Mouse (Mus musculus) neural tube, embryonic 11.5 days (tissue): ENCODE measurements around the gene Ankrd13c. TPM values are rescaled to one million over a fixed set of nuclear protein-coding genes. Genes with fewer than 3 reads are reported as not detected.

ENCODE experiments used
- ATAC-seq: fragments of 200-750 bp; cut with Nextera tagmentation; 2 replicates; pipeline ENCODE4 v1.8.0; 2017; ENCODE audit warnings: moderate number of reproducible peaks, mild to moderate bottlenecking, moderate TSS enrichment, moderate library complexity; ENCODE audit not compliant: insufficient read depth, low FRiP score, low TSS enrichment
- DNase-seq: peaks from one replicate; pipeline ENCODE4 v3.0.0-alpha.2; 2015; ENCODE audit warnings: low spot score
- H3K27ac ChIP-seq: fragments of 300-500 bp; sonication (generic); 2 replicates; pipeline ENCODE4 v1.5.1; 2014; ENCODE audit warnings: low read depth, mild to moderate bottlenecking, low read length
- H3K27me3 ChIP-seq: fragments of 300-500 bp; sonication (generic); 2 replicates; pipeline ENCODE4 v1.6.1; 2014; ENCODE audit warnings: mild to moderate bottlenecking, low read length, mixed read lengths; ENCODE audit not compliant: control insufficient read depth, insufficient read depth
- H3K36me3 ChIP-seq: fragments of 300-500 bp; sonication (generic); 2 replicates; pipeline ENCODE4 v1.6.1; 2014; ENCODE audit warnings: mild to moderate bottlenecking, low read length, moderate library complexity, mixed read lengths; ENCODE audit not compliant: control insufficient read depth, insufficient read depth
- H3K4me1 ChIP-seq: fragments of 300-500 bp; sonication (generic); 2 replicates; pipeline ENCODE4 v1.6.1; 2014; ENCODE audit warnings: low read length, mixed read lengths; ENCODE audit not compliant: control insufficient read depth, insufficient read depth
- H3K4me2 ChIP-seq: fragments of 300-500 bp; sonication (generic); 2 replicates; pipeline ENCODE4 v1.6.1; 2014; ENCODE audit warnings: low read depth, mild to moderate bottlenecking, moderate library complexity
- H3K4me3 ChIP-seq: fragments of 300-500 bp; sonication (generic); 2 replicates; pipeline ENCODE4 v1.5.1; 2014; ENCODE audit warnings: low read depth, low read length
- H3K9ac ChIP-seq: fragments of 300-500 bp; sonication (generic); 2 replicates; pipeline ENCODE4 v1.6.1; 2014; ENCODE audit warnings: mild to moderate bottlenecking, low read length
- H3K9me3 ChIP-seq: fragments of 300-500 bp; sonication (generic); 2 replicates; pipeline ENCODE4 v1.6.1; 2016; ENCODE audit warnings: low read length; ENCODE audit not compliant: control insufficient read depth
- WGBS: fragments of 180-500 bp; shearing (Covaris S2); extraction: QIAGEN DNeasy Blood & Tissue Kit; methylation state at CpG from one replicate; pipeline ENCODE4 v1.1.7; 2014; 5-methylcytosine and 5-hydroxymethylcytosine counted together
- polyA plus RNA-seq: library from polyadenylated mRNA; unstranded; fragments of >200 nt; fragmentation: Nextera tagmentation; extraction: Ambion mirVana; gene quantifications from 2 replicates; pipeline ENCODE4 v1.2.1, GENCODE M21; 2014

The Ankrd13c gene
- polyA plus RNA-seq, 1 experiment from 2014 or later, result 19.8 TPM

DNA sequence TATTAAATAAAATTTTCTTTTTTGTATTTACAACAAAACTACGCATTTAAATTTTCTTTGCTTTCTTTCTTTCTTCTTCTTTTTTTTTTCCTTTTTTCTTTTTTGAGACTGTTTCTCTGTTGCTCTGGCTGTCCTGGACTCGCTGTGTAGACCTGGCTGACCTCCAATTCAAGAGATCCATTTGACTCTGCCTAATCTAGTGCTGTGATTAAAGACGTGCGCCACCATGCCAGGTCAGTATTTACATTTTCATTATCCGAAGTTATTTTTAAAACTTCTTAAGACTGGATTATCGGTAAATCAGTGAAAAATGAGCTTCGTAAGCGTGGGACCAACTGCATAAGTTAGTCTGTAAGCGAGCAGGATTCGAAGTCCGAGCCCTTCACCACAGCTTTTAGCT, 88.8 kb downstream of the Ankrd13c start:
- Histone ChIP-seq H3K27ac (peak overlapping the region; percentile 40; the same call in 1 of the 2 replicates), H3K9me3 (no peaks in the 10 kb centered on the region), H3K9ac (peak overlapping the region; percentile 80), H3K36me3 (no peaks in the 10 kb centered on the region), H3K4me1 (peaks cover 9% of the 10 kb centered on the region), H3K4me3 (peak overlapping the region; percentile 68), H3K27me3 (no peaks in the 10 kb centered on the region), H3K4me2 (peak overlapping the region; percentile 62)
- ATAC-seq, result no peak
- 2% methylated on average over 11 of the region's 11 CpGs for WGBS
- no peak for DNase-seq

DNA sequence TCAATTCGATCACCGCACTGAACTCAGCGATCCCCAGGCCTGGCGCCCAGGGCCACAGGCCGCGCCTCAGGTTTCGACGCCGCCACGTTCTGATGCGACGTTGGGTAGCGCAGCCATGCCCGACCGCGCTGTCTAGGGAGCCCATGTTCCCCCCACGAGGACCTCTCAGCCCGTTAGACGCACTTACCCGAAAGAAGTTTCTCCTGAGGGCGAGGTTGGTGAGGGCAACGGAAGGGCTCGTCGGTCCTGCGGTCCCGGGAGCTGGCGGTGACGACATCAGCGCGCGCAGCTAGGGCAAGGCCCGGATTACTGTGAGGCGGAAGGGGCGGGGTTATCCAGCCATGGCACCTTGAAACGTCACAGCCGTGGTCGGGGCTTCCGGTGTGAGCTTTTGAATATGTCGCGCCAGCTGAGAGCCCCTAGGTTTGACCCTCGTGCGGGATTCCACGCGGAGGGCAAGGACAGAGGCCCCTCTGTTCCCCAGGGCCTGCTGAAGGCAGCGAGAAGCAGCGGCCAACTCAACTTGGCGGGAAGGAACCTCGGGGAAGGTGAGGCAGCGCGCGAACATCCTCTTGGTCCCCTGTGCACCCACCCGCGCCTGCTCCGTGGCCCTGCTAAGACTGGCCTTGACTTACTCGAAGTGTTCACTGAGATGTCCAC, 89.4 kb downstream of the Ankrd13c start, which contains the start of the genes Srsf11 and Lrrc40:
Gene Srsf11, minus strand, starts transcription at position 311 of the 660 bp plus-strand sequence.
Gene Lrrc40, plus strand, starts transcription at position 334 of the 660 bp plus-strand sequence.
- peak within 1 kb of the TSS; percentile 80 for H3K9ac ChIP-seq
- ATAC-seq, result peak; percentile 96
- peak within 1 kb of the TSS; percentile 68 for H3K4me3 ChIP-seq
- peaks cover 9% of the 10 kb centered on the region for H3K4me1 ChIP-seq
- under 1% methylated on average over 55 of the region's 55 CpGs for WGBS
- H3K36me3 ChIP-seq, result no peaks in the 10 kb centered on the region
- peak within 1 kb of the TSS; percentile 40; the same call in 1 of the 2 replicates for H3K27ac ChIP-seq
- H3K4me2 ChIP-seq, result peak within 1 kb of the TSS; percentile 62
- H3K9me3 ChIP-seq, result no peaks in the 10 kb centered on the region
- H3K27me3 ChIP-seq, result no peaks in the 10 kb centered on the region
- peak; percentile 96 for DNase-seq

DNA sequence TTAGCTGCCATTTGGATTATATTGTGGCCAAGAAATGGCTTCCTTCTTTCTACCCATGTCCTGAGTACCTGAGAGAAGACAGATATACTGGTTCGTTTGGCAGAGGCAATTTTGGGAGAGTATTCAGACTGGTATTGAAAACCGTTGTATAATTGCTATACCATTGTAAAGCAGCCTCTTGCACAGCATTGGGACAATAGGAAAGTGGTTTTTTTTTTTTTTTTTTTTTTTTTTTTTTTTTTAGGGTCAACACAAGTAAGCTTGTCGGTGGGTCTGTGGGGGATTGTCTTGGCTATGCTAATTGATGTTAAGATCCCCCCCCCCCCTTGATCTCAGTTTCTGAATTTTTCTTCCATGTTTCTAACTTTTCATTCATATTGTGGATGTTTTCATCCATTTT, 91.1 kb downstream of the Ankrd13c start:
- no peaks in the 10 kb centered on the region for H3K36me3 ChIP-seq
- ATAC-seq (no peak), DNase-seq (no peak)
- H3K27me3 ChIP-seq, result no peaks in the 10 kb centered on the region
- WGBS, result 77% methylated on average over 3 of the region's 3 CpGs
- no peak overlapping the region for H3K4me3 ChIP-seq
- peaks cover 6% of the 10 kb centered on the region; the same call in 1 of the 2 replicates for H3K4me1 ChIP-seq
- H3K4me2 ChIP-seq, result no peak overlapping the region
- no peaks in the 10 kb centered on the region for H3K9me3 ChIP-seq
- H3K27ac ChIP-seq, result no peak overlapping the region
- H3K9ac ChIP-seq, result no peak overlapping the region

DNA sequence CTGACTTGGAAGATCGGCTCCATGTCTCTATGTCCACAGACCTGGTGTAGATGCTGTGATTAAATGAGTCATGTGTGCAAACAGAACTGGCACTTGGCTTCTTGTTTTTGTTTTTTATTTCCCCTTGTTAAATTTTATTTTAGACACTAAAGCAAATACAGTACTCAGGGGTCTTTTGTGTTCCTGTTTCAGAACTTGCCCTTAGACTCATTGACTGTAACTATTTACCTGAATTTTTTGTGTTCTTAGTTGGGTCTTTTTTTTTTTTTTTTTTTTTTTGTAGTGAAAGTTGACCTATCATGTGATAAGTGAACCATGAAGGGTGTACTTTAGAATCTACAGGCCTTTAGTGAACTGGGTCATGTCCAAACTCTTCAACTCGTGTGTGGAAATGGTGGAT, 93.7 kb downstream of the Ankrd13c start:
- H3K27me3 ChIP-seq, result no peaks in the 10 kb centered on the region
- H3K4me2 ChIP-seq, result no peak overlapping the region
- 94% methylated on average over 2 of the region's 2 CpGs for WGBS
- H3K9ac ChIP-seq, result no peak overlapping the region
- ATAC-seq (no peak), DNase-seq (no peak)
- H3K4me3 ChIP-seq, result no peak overlapping the region
- no peaks in the 10 kb centered on the region for H3K9me3 ChIP-seq
- H3K4me1 ChIP-seq, result 0 out of 2 replicates have a peak, but pooled peaks cover 3% of the 10 kb centered on the region
- no peak overlapping the region for H3K27ac ChIP-seq
- H3K36me3 ChIP-seq, result no peaks in the 10 kb centered on the region

DNA sequence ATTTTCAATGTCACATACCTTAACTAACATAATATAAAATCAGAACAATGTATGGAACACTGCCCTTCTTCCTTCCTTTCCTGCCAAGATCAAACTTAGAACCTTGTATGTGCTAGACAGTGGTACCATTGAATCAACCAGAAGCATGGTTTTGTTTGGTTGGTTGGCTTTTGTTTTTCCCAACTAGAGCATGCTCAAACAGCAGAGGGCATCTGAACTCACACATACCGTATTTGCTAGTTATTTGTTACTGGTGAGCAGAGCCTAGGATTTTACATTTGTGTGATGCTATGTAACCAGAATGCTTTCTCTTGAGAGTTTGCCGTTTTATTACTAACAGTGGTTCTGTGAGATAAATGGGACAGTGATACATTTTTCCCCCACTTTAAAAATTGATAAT, 102.5 kb downstream of the Ankrd13c start:
- Histone ChIP-seq H3K9ac (no peak overlapping the region), H3K4me2 (no peak overlapping the region), H3K4me1 (no peaks in the 10 kb centered on the region), H3K4me3 (no peak overlapping the region), H3K27ac (no peak overlapping the region), H3K9me3 (no peaks in the 10 kb centered on the region), H3K27me3 (no peaks in the 10 kb centered on the region), H3K36me3 (no peaks in the 10 kb centered on the region)
- no peak for DNase-seq
- no peak for ATAC-seq
- 84% methylated on average over 2 of the region's 2 CpGs for WGBS

Other genes with a start within 250 kb of the Ankrd13c start
- gene Cth, start 22.2 kb upstream of the Ankrd13c start, polyA plus RNA-seq, result 10.9 and 12.7 TPM in 2 replicates
- gene Srsf11, start 89.4 kb downstream of the Ankrd13c start, polyA plus RNA-seq, result 308 and 317 TPM in 2 replicates
- gene Lrrc40, start 89.4 kb downstream of the Ankrd13c start, polyA plus RNA-seq, result 82.5 and 85.4 TPM in 2 replicates